Mouse (Mus musculus) CH12.LX (cell line): ENCODE measurements around the gene Gm17332. TPM values are rescaled to one million over a fixed set of nuclear protein-coding genes. Genes with fewer than 3 reads are reported as not detected.
A peak's percentile ranks its signal among the peaks of the same experiment; 100 is the strongest.

Experiments used
- DNase-seq: peaks from one replicate; pipeline ENCODE4 v3.0.0-alpha.2; 2013; ENCODE audit errors: extremely low read depth
- H3K27ac ChIP-seq: 2 replicates; pipeline ENCODE4 v1.5.1; 2012; ENCODE audit warnings: low read depth, mild to moderate bottlenecking, control low read depth, moderate library complexity; ENCODE audit not compliant: insufficient read depth
- H3K27me3 ChIP-seq: replicated peaks from 2 replicates; pipeline ENCODE3; 2012; ENCODE audit warnings: inconsistent platforms
- H3K36me3 ChIP-seq, 2 experiments: replicated peaks in 1 of 2; 2 replicates each; pipeline versions ENCODE3 to v1.6.1; 2012; ENCODE audit warnings: inconsistent platforms in 1 of 2, low read length in 1 of 2, mild to moderate bottlenecking in 1 of 2, mixed read lengths in 1 of 2, moderate library complexity in 1 of 2; ENCODE audit not compliant: control insufficient read depth in 1 of 2, insufficient read depth in 1 of 2
- H3K4me1 ChIP-seq, 2 experiments: 2 replicates each; pipeline ENCODE4 v1.6.1; 2012; ENCODE audit warnings: inconsistent platforms in 1 of 2, moderate library complexity in 1 of 2; ENCODE audit not compliant: insufficient read depth in 2 of 2, control insufficient read depth in 1 of 2
- H3K4me2 ChIP-seq: 2 replicates; pipeline ENCODE4 v1.6.1; 2012; ENCODE audit warnings: low read depth, mild to moderate bottlenecking, control low read depth; ENCODE audit not compliant: poor library complexity, insufficient read depth, severe bottlenecking
- H3K4me3 ChIP-seq, 3 experiments: fragments of 150-350 bp in 1 of 3; sonication (generic) in 1 of 3; replicated peaks in 1 of 3; 2 replicates each; pipeline versions ENCODE3 to v1.5.1; 2011 to 2012; ENCODE audit warnings: low read depth in 2 of 3, low read length in 2 of 3, mild to moderate bottlenecking in 2 of 3, moderate library complexity in 2 of 3, control low read depth in 1 of 3, improper control_type of control experiment in 1 of 3, inconsistent platforms in 1 of 3, mixed read lengths in 1 of 3; ENCODE audit not compliant: poor library complexity in 1 of 3
- H3K79me2 ChIP-seq: replicated peaks from 2 replicates; pipeline ENCODE4 v1.6.1; 2012; ENCODE audit warnings: mild to moderate bottlenecking, moderate library complexity; ENCODE audit not compliant: control insufficient read depth, poor library complexity, insufficient read depth, severe bottlenecking; ENCODE audit errors: extremely low read depth
- H3K9ac ChIP-seq: 2 replicates; pipeline ENCODE4 v1.6.1; 2012; ENCODE audit warnings: low read depth, mild to moderate bottlenecking, control low read depth, moderate library complexity; ENCODE audit not compliant: insufficient read depth
- H3K9me3 ChIP-seq: replicated peaks from 2 replicates; pipeline ENCODE3; 2012; ENCODE audit warnings: low read length, inconsistent platforms, mixed read lengths
- CHD1 ChIP-seq: IDR thresholded peaks from 2 replicates; pipeline ENCODE4 v1.6.1; 2012; ENCODE audit warnings: low read depth, low read length, improper control_type of control experiment, inconsistent platforms
- CHD2 ChIP-seq: IDR thresholded peaks from 2 replicates; pipeline ENCODE4 v1.6.1; 2011; ENCODE audit warnings: low read length, improper control_type of control experiment
- CTCF ChIP-seq, 2 experiments: IDR thresholded peaks in 1 of 2; conservative IDR thresholded peaks in 1 of 2; 2 replicates each; pipeline ENCODE4 v1.5.1; 2011 to 2012; ENCODE audit warnings: low read depth in 2 of 2, low read length in 2 of 2, improper control_type of control experiment in 1 of 2, inconsistent platforms in 1 of 2, mild to moderate bottlenecking in 1 of 2, moderate library complexity in 1 of 2
- ELF1 ChIP-seq: IDR thresholded peaks from 2 replicates; pipeline ENCODE4 v1.6.1; 2014; ENCODE audit warnings: low read depth, mild to moderate bottlenecking, inconsistent platforms, low read length, improper control_type of control experiment
- HCFC1 ChIP-seq: IDR thresholded peaks from 2 replicates; pipeline ENCODE4 v1.6.1; 2012; ENCODE audit warnings: low read depth, mild to moderate bottlenecking, inconsistent platforms, low read length, improper control_type of control experiment
- IRF4 ChIP-seq: IDR thresholded peaks from 2 replicates; pipeline ENCODE4 v1.6.1; 2014; ENCODE audit warnings: low read depth, mild to moderate bottlenecking, inconsistent platforms, low read length, improper control_type of control experiment
- JUN ChIP-seq: IDR thresholded peaks from 2 replicates; pipeline ENCODE4 v1.6.1; 2011; ENCODE audit warnings: low read depth, mild to moderate bottlenecking, low read length, improper control_type of control experiment, moderate library complexity; ENCODE audit not compliant: insufficient read depth
- MAX ChIP-seq: IDR thresholded peaks from 2 replicates; pipeline ENCODE4 v1.6.1; 2011; ENCODE audit warnings: low read length, improper control_type of control experiment
- MAZ ChIP-seq: IDR thresholded peaks from 2 replicates; pipeline ENCODE4 v1.6.1; 2012; ENCODE audit warnings: low read depth, mild to moderate bottlenecking, inconsistent platforms, low read length, improper control_type of control experiment, moderate library complexity
- NELFE ChIP-seq: IDR thresholded peaks from 2 replicates; pipeline ENCODE4 v1.6.1; 2011; ENCODE audit warnings: low read depth, low read length, improper control_type of control experiment
- NRF1 ChIP-seq: IDR thresholded peaks from 2 replicates; pipeline ENCODE4 v1.6.1; 2014; ENCODE audit warnings: low read depth, mild to moderate bottlenecking, inconsistent platforms, low read length, improper control_type of control experiment, moderate library complexity
- POLR2A ChIP-seq: IDR thresholded peaks from 2 replicates; pipeline ENCODE4 v1.6.1; 2011; ENCODE audit warnings: low read depth, mild to moderate bottlenecking, improper control_type of control experiment, low read length
- POLR2AphosphoS2 ChIP-seq: IDR thresholded peaks from 2 replicates; pipeline ENCODE4 v1.6.1; 2011; ENCODE audit warnings: low read depth, low read length, improper control_type of control experiment
- RCOR1 ChIP-seq: conservative IDR thresholded peaks from 2 replicates; pipeline ENCODE4 v1.6.1; 2012; ENCODE audit warnings: low read depth, mild to moderate bottlenecking, inconsistent platforms, low read length, improper control_type of control experiment
- SMC3 ChIP-seq: IDR thresholded peaks from 2 replicates; pipeline ENCODE4 v1.6.1; 2011; ENCODE audit warnings: low read depth, low read length, improper control_type of control experiment
- TBP ChIP-seq: conservative IDR thresholded peaks from 2 replicates; pipeline ENCODE4 v1.6.1; 2011; ENCODE audit warnings: low read depth, low read length, improper control_type of control experiment
- TCF12 ChIP-seq: IDR thresholded peaks from 2 replicates; pipeline ENCODE4 v1.6.1; 2014; ENCODE audit warnings: low read depth, mild to moderate bottlenecking, inconsistent platforms, low read length, improper control_type of control experiment
- UBTF ChIP-seq: IDR thresholded peaks from 2 replicates; pipeline ENCODE4 v1.6.1; 2012; ENCODE audit warnings: low read depth, mild to moderate bottlenecking, inconsistent platforms, low read length, improper control_type of control experiment, moderate library complexity
- USF1 ChIP-seq: IDR thresholded peaks from 2 replicates; pipeline ENCODE4 v1.6.1; 2014; ENCODE audit warnings: low read depth, mild to moderate bottlenecking, inconsistent platforms, low read length, improper control_type of control experiment
- USF2 ChIP-seq: conservative IDR thresholded peaks from 2 replicates; pipeline ENCODE4 v1.6.1; 2011; ENCODE audit warnings: low read depth, low read length, improper control_type of control experiment
- ZC3H11A ChIP-seq: IDR thresholded peaks from 2 replicates; pipeline ENCODE4 v1.6.1; 2012; ENCODE audit warnings: low read depth, mild to moderate bottlenecking, inconsistent platforms, low read length, improper control_type of control experiment
- ZMIZ1 ChIP-seq: IDR thresholded peaks from 2 replicates; pipeline ENCODE4 v1.6.1; 2012; ENCODE audit warnings: low read depth, mild to moderate bottlenecking, inconsistent platforms, low read length, improper control_type of control experiment
- ZNF384 ChIP-seq: IDR thresholded peaks from 2 replicates; pipeline ENCODE4 v1.6.1; 2012; ENCODE audit warnings: low read depth, low read length, improper control_type of control experiment, inconsistent platforms
- dilution Hi-C: fragments of 300-500 bp; cut with MboI; formaldehyde crosslinking; loops from 2 replicates; pipeline ENCODE4 v1.14.3; 2020; ENCODE audit warnings: low sequenced_read_pairs; ENCODE audit not compliant: extremely low pct_unique_long_range_greater_than_20kb, extremely low pct_ligation_motif_present
- in situ Hi-C: fragments of 300-500 bp; cut with MboI; formaldehyde crosslinking; loops from 3 replicates; pipeline ENCODE4 v1.14.3; 2019; ENCODE audit warnings: low sequenced_read_pairs, low pct_ligation_motif_present, low pct_unique_long_range_greater_than_20kb, mixed read lengths
- polyA plus RNA-seq: library from polyadenylated mRNA; unstranded; fragments of >175 nt; gene quantifications from 2 replicates; pipeline ENCODE4 v1.2.1, GENCODE M21; 2012; ENCODE audit warnings: low read depth; ENCODE audit not compliant: insufficient read length
- total RNA-seq, 2 experiments: library from RNA; depleted of rRNA; stranded (reverse); fragments of 300-350 nt in 1 of 2; fragments of >200 nt in 1 of 2; gene quantifications; 2 replicates each; pipeline ENCODE4 v1.2.3; 2012 to 2014

Gene Gm17332
- total and polyA plus RNA-seq, 3 experiments: not detected

DNA sequence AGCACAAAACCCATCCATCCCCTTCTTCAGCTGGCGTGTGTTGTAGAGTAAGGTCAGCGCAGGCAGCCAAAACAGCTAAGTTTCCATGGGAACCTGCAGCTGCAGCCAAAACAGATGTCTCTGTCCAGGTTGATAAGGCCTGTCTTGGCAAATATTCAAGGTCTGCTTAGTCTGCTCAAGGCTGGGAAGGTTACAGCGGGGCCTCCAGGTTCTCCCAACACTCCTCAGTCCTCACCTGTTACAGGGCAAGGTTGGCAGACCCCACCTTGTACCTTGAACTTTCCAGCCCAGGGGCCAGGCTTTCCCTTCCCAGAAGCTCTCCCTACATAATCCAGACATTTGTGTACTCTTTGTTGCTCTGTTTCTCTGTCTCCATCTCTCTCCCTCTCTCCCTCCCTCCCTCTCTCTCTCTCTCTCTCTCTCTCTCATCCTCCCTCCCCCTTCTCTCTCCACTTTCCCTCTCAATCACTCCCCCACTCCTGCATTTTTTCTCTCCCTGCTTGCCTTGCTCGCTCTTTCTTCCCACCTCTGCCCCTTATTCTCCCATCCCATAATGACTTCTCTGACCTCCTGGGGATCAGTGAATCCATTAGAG is 12.1 kb downstream of the Gm17332 start:
- DNase-seq: no peak
- in situ Hi-C loops: no loop called here
- dilution Hi-C loops: no loop called here
- Histone ChIP-seq H3K4me1 (peaks cover 0 to 9% of the 10 kb centered on the region in 2 experiments; a peak in 2 of 4 replicates), H3K9me3 (no peaks in the 10 kb centered on the region), H3K9ac (no peak overlapping the region), H3K79me2 (no peaks in the 10 kb centered on the region), H3K27ac (no peak overlapping the region), H3K4me2 (peak overlapping the region; percentile 82), H3K4me3 (no peak overlapping the region), H3K27me3 (no peaks in the 10 kb centered on the region), H3K36me3 (no peaks in the 10 kb centered on the region)
- TF ChIP-seq MAX: no peak
- TF ChIP-seq SMC3: no peak
- TF ChIP-seq ELF1: no peak
- no peak for TF ChIP-seq RCOR1
- TF ChIP-seq NELFE: no peak
- no peak for TF ChIP-seq TCF12

- no peak for TF ChIP-seq JUN
- no peak for TF ChIP-seq CTCF (conservative IDR thresholded peaks at IDR 0.05 in 1 of 2, IDR thresholded peaks at IDR 0.05 in 1 of 2; ENCODE audit: low read depth in 2 of 2, low read length in 2 of 2)
- TF ChIP-seq HCFC1: peak; percentile 44; the same call in 1 of the 2 replicates
- no peak for TF ChIP-seq RCOR1
- TF ChIP-seq CHD2: 0 out of 2 replicates have a peak, but pooled peaks have one; percentile 11
- TF ChIP-seq USF2: no peak
- no peak for TF ChIP-seq UBTF
- TF ChIP-seq MAX: no peak
- no peak for TF ChIP-seq ZNF384
- peak; percentile 67 for TF ChIP-seq ELF1
- TF ChIP-seq MAZ: no peak
- TF ChIP-seq POLR2A: peak; percentile 65
- no peak for TF ChIP-seq ZC3H11A
- no peak for TF ChIP-seq IRF4
- no peak for TF ChIP-seq POLR2AphosphoS2
- TF ChIP-seq TCF12: no peak
- 0 out of 2 replicates have a peak, but pooled peaks have one; percentile 30 for TF ChIP-seq TBP
- TF ChIP-seq CHD1: no peak
- TF ChIP-seq SMC3: no peak
- TF ChIP-seq USF1: no peak
- TF ChIP-seq ZMIZ1: no peak
- no peak for TF ChIP-seq NRF1
- DNase-seq: peak; percentile 71
- in situ Hi-C loops: no loop called here
These were observed 12.9 kb downstream of the Gm17332 start for GRCm38 (mm10) chr11:31169161-31170051.

More at GRCm38 (mm10) chr11:31169161-31170051, 12.9 kb downstream of the Gm17332 start:
- H3K4me3 ChIP-seq: peak overlapping the region; percentile 40 to 69 (median 61)
- no peaks in the 10 kb centered on the region for H3K9me3 ChIP-seq
- peak overlapping the region; percentile 82 for H3K4me2 ChIP-seq
- H3K79me2 ChIP-seq: no peaks in the 10 kb centered on the region
- H3K36me3 ChIP-seq: no peaks in the 10 kb centered on the region
- H3K27me3 ChIP-seq: no peaks in the 10 kb centered on the region
- H3K9ac ChIP-seq: peak overlapping the region; percentile 26; the same call in 1 of the 2 replicates
- dilution Hi-C loops: no loop called here
- no peak overlapping the region for H3K27ac ChIP-seq
- peaks cover 0 to 9% of the 10 kb centered on the region in 2 experiments; a peak in 2 of 4 replicates for H3K4me1 ChIP-seq
